Mouse (Mus musculus) hindbrain, postnatal 0 days (tissue): ENCODE data around the gene Rnf126. TPM values are rescaled to one million over a fixed set of nuclear protein-coding genes. Genes with fewer than 3 reads are reported as not detected.

Experiments used
- ATAC-seq: fragments of 200-750 bp; cut with Nextera tagmentation; 2 replicates; pipeline ENCODE4 v1.8.0; 2017; ENCODE audit warnings: mild to moderate bottlenecking, moderate TSS enrichment, moderate library complexity
- DNase-seq: peaks from one replicate; pipeline ENCODE4 v3.0.0-alpha.2; 2015; ENCODE audit warnings: low spot score
- H3K27ac ChIP-seq: fragments of 300-500 bp; sonication (generic); 2 replicates; pipeline ENCODE4 v1.5.1; 2014; ENCODE audit warnings: mild to moderate bottlenecking
- H3K27me3 ChIP-seq: fragments of 300-500 bp; sonication (generic); 2 replicates; pipeline ENCODE4 v1.6.1; 2014; ENCODE audit warnings: low read length, mixed read lengths; ENCODE audit not compliant: insufficient read depth
- H3K36me3 ChIP-seq: fragments of 300-500 bp; sonication (generic); 2 replicates; pipeline ENCODE4 v1.6.1; 2014; ENCODE audit warnings: low read length, mixed read lengths; ENCODE audit not compliant: insufficient read depth
- H3K4me1 ChIP-seq: fragments of 300-500 bp; sonication (generic); 2 replicates; pipeline ENCODE4 v1.6.1; 2014; ENCODE audit warnings: antibody characterized with exemption, low read length, mixed read lengths; ENCODE audit not compliant: insufficient read depth
- H3K4me2 ChIP-seq: fragments of 300-500 bp; sonication (generic); 2 replicates; pipeline ENCODE4 v1.6.1; 2014; ENCODE audit warnings: low read depth, mild to moderate bottlenecking, low read length, moderate library complexity, mixed read lengths
- H3K4me3 ChIP-seq: fragments of 300-500 bp; sonication (generic); 2 replicates; pipeline ENCODE4 v1.5.1; 2014; ENCODE audit warnings: low read length
- H3K9ac ChIP-seq: fragments of 300-500 bp; sonication (generic); replicated peaks from 2 replicates; pipeline ENCODE4 v1.6.1; 2014; ENCODE audit warnings: mild to moderate bottlenecking, low read length, moderate library complexity, mixed read lengths
- H3K9me3 ChIP-seq: fragments of 300-500 bp; sonication (generic); 2 replicates; pipeline ENCODE4 v1.6.1; 2016; ENCODE audit warnings: low read length, mixed read lengths
- CTCF ChIP-seq: IDR thresholded peaks from 2 replicates; pipeline ENCODE4 v1.5.1; 2016; ENCODE audit warnings: antibody characterized with exemption, control low read depth, low read depth
- WGBS: fragments of 180-500 bp; shearing (Covaris S2); extraction: QIAGEN DNeasy Blood & Tissue Kit; methylation state at CpG from one replicate; pipeline ENCODE4 v1.1.7; 2014; 5-methylcytosine and 5-hydroxymethylcytosine counted together
- polyA plus RNA-seq: library from polyadenylated mRNA; unstranded; fragments of >200 nt; fragmentation: Nextera tagmentation; extraction: Ambion mirVana; gene quantifications from 2 replicates; pipeline ENCODE4 v1.2.1, GENCODE M21; 2015
- total RNA-seq: library from RNA; depleted of rRNA; stranded (reverse); fragments of >200 nt; gene quantifications from 2 replicates; pipeline ENCODE4 v1.2.3, GENCODE M21; 2014

The Rnf126 gene
- total and polyA plus RNA-seq, 2 experiments from 2014 or later, result 112 to 119 TPM

- Histone ChIP-seq H3K9me3 (no peaks in the 10 kb centered on the region), H3K4me3 (no peak overlapping the region), H3K4me1 (0 out of 2 replicates have a peak, but pooled peaks cover 3% of the 10 kb centered on the region), H3K9ac (no peak overlapping the region), H3K27me3 (no peaks in the 10 kb centered on the region), H3K4me2 (no peak overlapping the region), H3K27ac (no peak overlapping the region), H3K36me3 (no peaks in the 10 kb centered on the region)
- no peak for ATAC-seq
- 83% methylated on average over 7 of the region's 7 CpGs for WGBS
- no peak for TF ChIP-seq CTCF
- DNase-seq, result no peak
Observed at GRCm38 (mm10) chr10:79723692-79724091, 43.1 kb downstream of the Rnf126 start.

- Histone ChIP-seq H3K27ac (no peak overlapping the region; the same call in 1 of the 2 replicates), H3K9ac (no peak overlapping the region), H3K36me3 (no peaks in the 10 kb centered on the region), H3K4me3 (no peak overlapping the region), H3K27me3 (no peaks in the 10 kb centered on the region), H3K4me1 (0 out of 2 replicates have a peak, but pooled peaks cover 3% of the 10 kb centered on the region), H3K4me2 (no peak overlapping the region), H3K9me3 (no peaks in the 10 kb centered on the region)
- DNase-seq, result peak; percentile 60
- 30% methylated on average over 6 of the region's 6 CpGs for WGBS
- no peak for TF ChIP-seq CTCF
- peak; percentile 77 for ATAC-seq
Observed at GRCm38 (mm10) chr10:79723047-79723446, 43.7 kb downstream of the Rnf126 start.

GRCm38 (mm10) chr10:79721089-79721488 is 45.7 kb downstream of the Rnf126 start:
- H3K27ac ChIP-seq, result no peak overlapping the region
- no peak overlapping the region for H3K4me3 ChIP-seq
- TF ChIP-seq CTCF, result no peak
- no peak overlapping the region for H3K9ac ChIP-seq
- no peaks in the 10 kb centered on the region for H3K36me3 ChIP-seq
- WGBS, result 52% methylated on average over 5 of the region's 5 CpGs
- no peaks in the 10 kb centered on the region for H3K9me3 ChIP-seq
- DNase-seq (no peak), ATAC-seq (no peak)
- H3K4me1 ChIP-seq, result 0 out of 2 replicates have a peak, but pooled peaks cover 3% of the 10 kb centered on the region
- no peaks in the 10 kb centered on the region for H3K27me3 ChIP-seq
- H3K4me2 ChIP-seq, result no peak overlapping the region

GRCm38 (mm10) chr10:79717640-79718357 is 49.0 kb downstream of the Rnf126 start:
- Histone ChIP-seq H3K27me3 (no peaks in the 10 kb centered on the region), H3K36me3 (no peaks in the 10 kb centered on the region)
- peak; percentile 54 for DNase-seq

GRCm38 (mm10) chr10:79716988-79717355 is 49.8 kb downstream of the Rnf126 start:
- ATAC-seq, result no peak; the same call in 1 of the 2 replicates
- TF ChIP-seq CTCF, result no peak
- WGBS, result 1% methylated on average over 43 of the region's 44 CpGs
- Histone ChIP-seq H3K27ac (peak overlapping the region; percentile 76), H3K4me3 (peak overlapping the region; percentile 76), H3K4me1 (0 out of 2 replicates have a peak, but pooled peaks cover 1% of the 10 kb centered on the region), H3K9me3 (no peaks in the 10 kb centered on the region), H3K9ac (peak overlapping the region; percentile 82), H3K27me3 (no peaks in the 10 kb centered on the region), H3K36me3 (peaks cover 2% of the 10 kb centered on the region; the same call in 1 of the 2 replicates), H3K4me2 (peak overlapping the region; percentile 88)
- DNase-seq, result peak; percentile 39

More at GRCm38 (mm10) chr10:79717640-79718357, 49.0 kb downstream of the Rnf126 start:
- peak; percentile 30; the same call in 1 of the 2 replicates for ATAC-seq
- 3% methylated on average over 42 of the region's 43 CpGs for WGBS
- peak overlapping the region; percentile 76 for H3K4me3 ChIP-seq
- H3K9ac ChIP-seq, result peak overlapping the region; percentile 82
- no peaks in the 10 kb centered on the region for H3K9me3 ChIP-seq
- H3K27ac ChIP-seq, result 0 out of 2 replicates have a peak overlapping the region, but pooled peaks have one; percentile 76
- TF ChIP-seq CTCF, result no peak
- peak overlapping the region; percentile 88 for H3K4me2 ChIP-seq
- H3K4me1 ChIP-seq, result 0 out of 2 replicates have a peak, but pooled peaks cover 3% of the 10 kb centered on the region

GRCm38 (mm10) chr10:79716254-79716987 is 50.3 kb downstream of the Rnf126 start, which contains the start of gene Hcn2:
Gene Hcn2 (plus strand): TSS chr10:79716634.
- DNase-seq, result peak; percentile 68
- Histone ChIP-seq H3K27ac (peak within 1 kb of the TSS; percentile 76), H3K9ac (peak within 1 kb of the TSS; percentile 82), H3K4me2 (peak within 1 kb of the TSS; percentile 88), H3K36me3 (peaks cover 8% of the 10 kb centered on the region; the same call in 1 of the 2 replicates), H3K4me1 (no peaks in the 10 kb centered on the region), H3K4me3 (peak within 1 kb of the TSS; percentile 76), H3K27me3 (no peaks in the 10 kb centered on the region), H3K9me3 (no peaks in the 10 kb centered on the region)
- ATAC-seq, result peak; percentile 60
- TF ChIP-seq CTCF, result no peak
- WGBS, result 1% methylated on average over 64 of the region's 91 CpGs
